Mouse (Mus musculus) cortical plate, adult 2 months (tissue): ENCODE measurements around the gene Adgre5.

Experiments
- CTCF ChIP-seq: fragments of 200-500 bp; IDR thresholded peaks from 2 replicates; pipeline ENCODE4 v1.5.1; 2011; ENCODE audit warnings: mild to moderate bottlenecking, control low read depth, low read length; ENCODE audit not compliant: insufficient read depth; ENCODE audit errors: extremely low read depth
- POLR2A ChIP-seq: fragments of 200-500 bp; IDR thresholded peaks from 2 replicates; pipeline ENCODE4 v1.6.1; 2011; ENCODE audit warnings: mild to moderate bottlenecking, low read length, control low read depth; ENCODE audit not compliant: insufficient read depth; ENCODE audit errors: extremely low read depth

DNA sequence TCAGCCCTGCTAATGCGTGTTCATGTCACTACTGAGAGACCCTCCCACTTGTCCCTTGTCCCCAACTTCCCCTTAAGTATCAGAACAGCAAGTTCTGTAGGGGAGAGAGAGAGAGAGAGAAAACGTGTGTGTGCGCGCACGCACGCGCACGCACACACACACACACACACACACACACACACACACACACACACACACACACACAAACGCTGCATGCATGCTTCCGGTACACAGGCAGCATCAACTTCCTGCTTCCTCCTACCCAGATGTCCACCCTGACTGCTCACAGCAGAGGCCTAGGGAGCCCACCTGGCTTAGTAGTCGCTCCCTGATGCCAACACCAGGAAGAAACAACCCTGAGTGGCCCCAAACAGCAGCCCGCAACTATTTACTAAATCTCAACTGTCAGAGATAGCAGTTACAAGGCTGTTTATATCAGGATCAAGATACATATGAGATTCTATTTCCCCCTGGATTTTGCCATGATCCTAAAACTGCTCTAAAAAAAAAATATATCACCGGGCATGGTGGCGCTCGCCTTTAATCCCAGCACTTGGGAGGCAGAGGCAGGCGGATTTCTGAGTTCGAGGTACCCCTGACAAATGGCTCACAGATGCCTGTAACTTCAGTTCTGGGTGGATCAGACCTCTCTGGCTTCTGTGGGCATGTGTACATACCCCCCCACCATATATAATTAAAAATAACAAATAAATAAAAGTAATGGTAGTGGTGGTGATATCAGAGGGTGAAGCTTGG lies 45.6 kb downstream of the Adgre5 start:
- no peak for TF ChIP-seq CTCF
- TF ChIP-seq POLR2A, result no peak
